Mouse (Mus musculus) spleen, adult 2 months (tissue): Measurements from ENCODE around the gene Isyna1. TPM values are rescaled to one million over a fixed set of nuclear protein-coding genes. Genes with fewer than 3 reads are reported as not detected.

Experiments used
- DNase-seq, 2 experiments: peaks; one replicate each; pipeline versions ENCODE4 v3.0.0 to v3.0.0-alpha.2; 2012 to 2021; ENCODE audit warnings: low spot score in 2 of 2, low read depth in 1 of 2
- H3K27ac ChIP-seq: fragments of 200-500 bp; 2 replicates; pipeline ENCODE4 v1.5.1; 2012; ENCODE audit warnings: low read length, inconsistent platforms; ENCODE audit not compliant: insufficient read depth
- H3K27me3 ChIP-seq: fragments of 200-500 bp; 2 replicates; pipeline ENCODE4 v1.6.1; 2012; ENCODE audit warnings: mild to moderate bottlenecking, moderate library complexity, low read length, inconsistent platforms; ENCODE audit not compliant: control insufficient read depth, insufficient read depth
- H3K36me3 ChIP-seq: fragments of 200-500 bp; 2 replicates; pipeline ENCODE4 v1.6.1; 2012; ENCODE audit warnings: mild to moderate bottlenecking, low read length, inconsistent platforms; ENCODE audit not compliant: control insufficient read depth, insufficient read depth
- H3K4me1 ChIP-seq: fragments of 200-500 bp; 2 replicates; pipeline ENCODE4 v1.6.1; 2011; ENCODE audit warnings: inconsistent platforms; ENCODE audit not compliant: control insufficient read depth, insufficient read depth, insufficient read length
- H3K4me3 ChIP-seq: fragments of 200-500 bp; 2 replicates; pipeline ENCODE4 v1.5.1; 2011; ENCODE audit warnings: mild to moderate bottlenecking, inconsistent platforms; ENCODE audit not compliant: insufficient read depth, insufficient read length; ENCODE audit errors: extremely low read depth
- CTCF ChIP-seq: fragments of 200-500 bp; IDR thresholded peaks from 2 replicates; pipeline ENCODE4 v1.5.1; 2011; ENCODE audit warnings: mild to moderate bottlenecking, inconsistent platforms; ENCODE audit not compliant: insufficient read depth, insufficient read length, insufficient replicate concordance; ENCODE audit errors: extremely low read depth
- POLR2A ChIP-seq: fragments of 200-500 bp; IDR thresholded peaks from 2 replicates; pipeline ENCODE4 v1.6.1; 2011; ENCODE audit warnings: low read depth, low read length, inconsistent platforms
- WGBS: fragments of 180-500 bp; shearing (Covaris S2); methylation state at CpG from one replicate; pipeline ENCODE4 v1.1.7; 2018; 5-methylcytosine and 5-hydroxymethylcytosine counted together
- polyA plus RNA-seq: library from polyadenylated mRNA; depleted of rRNA; stranded (reverse); fragments of >200 nt; gene quantifications from 2 replicates; pipeline ENCODE4 v1.2.3, GENCODE M21; 2012

The Isyna1 gene
- polyA plus RNA-seq, 1 experiment: 136 TPM

GRCm38 (mm10) chr8:70562802-70563201 lies 31.4 kb upstream of the Isyna1 start:
- 82% methylated on average over 3 of the region's 3 CpGs for WGBS
- TF ChIP-seq POLR2A (no peak), CTCF (no peak)
- H3K4me3 ChIP-seq: no peak overlapping the region
- H3K27ac ChIP-seq: 0 out of 2 replicates have a peak overlapping the region, but pooled peaks have one; percentile 19
- H3K27me3 ChIP-seq: no peaks in the 10 kb centered on the region
- peaks cover 29% of the 10 kb centered on the region for H3K4me1 ChIP-seq
- no peaks in the 10 kb centered on the region for H3K36me3 ChIP-seq
- DNase-seq: no peak

DNA sequence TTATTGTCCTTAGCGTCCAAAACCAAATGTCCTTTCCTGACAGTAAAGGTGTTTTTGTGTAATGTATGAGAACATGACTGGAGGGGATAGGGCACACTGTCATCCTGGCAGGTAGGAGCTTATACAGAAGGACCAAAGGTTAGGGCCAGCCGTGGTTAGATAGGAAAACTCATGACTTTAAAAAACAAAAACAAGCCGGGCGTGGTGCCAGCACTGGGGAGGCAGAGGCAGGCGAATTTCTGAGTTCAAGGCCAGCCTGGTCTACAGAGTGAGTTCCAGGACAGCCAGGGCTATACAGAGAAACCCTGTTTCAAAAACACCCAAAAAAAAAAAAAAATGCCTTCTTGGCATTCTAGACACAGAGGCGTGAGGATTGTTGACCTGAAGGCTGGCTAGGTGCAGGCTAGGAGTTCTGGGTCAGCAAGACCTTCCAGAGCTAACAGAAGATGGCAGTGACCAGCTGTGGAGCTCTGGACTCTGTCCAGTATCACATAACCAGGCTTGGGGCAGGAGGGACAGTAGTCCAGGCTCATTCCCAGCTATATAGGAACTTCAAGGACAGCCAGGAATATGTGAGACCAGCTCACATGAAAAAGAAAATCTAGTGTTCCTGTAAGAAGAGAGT lies 30.3 kb upstream of the Isyna1 start:
- Histone ChIP-seq H3K4me1 (peaks cover 26% of the 10 kb centered on the region), H3K27ac (no peak overlapping the region), H3K27me3 (no peaks in the 10 kb centered on the region), H3K36me3 (no peaks in the 10 kb centered on the region), H3K4me3 (no peak overlapping the region)
- DNase-seq: no peak
- TF ChIP-seq POLR2A: no peak
- no peak for TF ChIP-seq CTCF
- 88% methylated on average over 6 of the region's 6 CpGs for WGBS

DNA sequence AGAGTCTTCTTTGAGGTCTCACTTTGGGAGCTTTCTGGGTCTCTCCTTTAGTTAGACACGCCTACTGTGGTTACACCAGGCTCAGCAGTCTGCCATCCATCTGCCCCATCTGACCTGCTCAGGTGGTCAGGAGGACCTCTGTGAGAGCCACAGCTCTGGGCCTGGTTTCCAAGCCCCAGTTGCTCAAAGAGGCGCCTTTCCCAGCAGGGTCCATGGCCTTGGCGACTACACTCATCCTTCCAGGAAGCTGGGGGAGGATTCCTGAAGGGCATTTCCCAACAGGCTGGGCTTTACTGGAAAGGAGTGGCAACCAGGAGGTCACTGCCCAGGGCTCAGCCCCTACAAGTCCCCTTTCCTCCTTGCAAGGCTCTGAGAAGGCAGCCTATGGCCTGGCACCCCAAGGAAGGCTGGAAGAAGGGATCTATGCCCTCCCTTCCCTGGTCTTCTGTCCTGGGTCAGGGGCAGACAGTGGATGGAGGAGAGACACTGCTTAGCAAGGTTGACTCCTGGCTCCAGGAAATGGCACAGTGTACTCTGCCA lies 29.4 kb upstream of the Isyna1 start:
- Histone ChIP-seq H3K4me3 (no peak overlapping the region), H3K27ac (0 out of 2 replicates have a peak overlapping the region, but pooled peaks have one; percentile 47), H3K27me3 (no peaks in the 10 kb centered on the region), H3K36me3 (no peaks in the 10 kb centered on the region), H3K4me1 (peaks cover 26% of the 10 kb centered on the region)
- TF ChIP-seq CTCF (no peak), POLR2A (no peak)
- WGBS: 74% methylated on average over 3 of the region's 3 CpGs
- DNase-seq: no peak

GRCm38 (mm10) chr8:70565561-70565960 lies 28.6 kb upstream of the Isyna1 start:
- peaks cover 19% of the 10 kb centered on the region for H3K4me1 ChIP-seq
- no peak overlapping the region for H3K4me3 ChIP-seq
- no peak overlapping the region; the same call in 1 of the 2 replicates for H3K27ac ChIP-seq
- DNase-seq: no peak
- 9% methylated on average over 3 of the region's 3 CpGs for WGBS
- H3K27me3 ChIP-seq: no peaks in the 10 kb centered on the region
- TF ChIP-seq POLR2A (no peak), CTCF (no peak)
- H3K36me3 ChIP-seq: no peaks in the 10 kb centered on the region

GRCm38 (mm10) chr8:70570360-70570759 lies 23.8 kb upstream of the Isyna1 start:
- TF ChIP-seq CTCF: no peak
- no peak for TF ChIP-seq POLR2A
- Histone ChIP-seq H3K36me3 (no peaks in the 10 kb centered on the region), H3K4me1 (peaks cover 3% of the 10 kb centered on the region), H3K27ac (no peak overlapping the region), H3K27me3 (no peaks in the 10 kb centered on the region), H3K4me3 (no peak overlapping the region)
- DNase-seq: no peak

DNA sequence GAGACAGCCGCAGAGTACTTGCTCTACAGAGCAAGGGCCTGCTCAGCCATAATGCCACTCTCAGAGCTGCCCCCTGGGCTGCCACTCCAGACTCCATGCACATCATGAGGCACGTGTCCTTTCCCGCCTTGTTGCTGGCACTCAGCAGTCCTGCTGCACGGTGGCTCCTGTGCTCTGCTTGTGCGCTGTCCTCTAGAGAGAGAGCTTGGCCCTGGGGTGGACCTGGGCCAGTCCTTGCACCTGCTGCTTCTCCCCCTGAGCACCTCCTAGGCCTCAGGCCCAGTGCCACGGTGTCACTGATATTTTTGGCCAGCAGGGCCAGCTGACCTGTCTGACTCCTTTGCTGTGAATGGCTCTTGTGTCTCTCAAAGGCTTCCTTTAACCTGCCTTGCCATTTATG lies 23.2 kb upstream of the Isyna1 start:
- H3K4me3 ChIP-seq: no peak overlapping the region
- WGBS: 91% methylated on average over 6 of the region's 6 CpGs
- TF ChIP-seq CTCF: no peak
- TF ChIP-seq POLR2A: no peak

DNA sequence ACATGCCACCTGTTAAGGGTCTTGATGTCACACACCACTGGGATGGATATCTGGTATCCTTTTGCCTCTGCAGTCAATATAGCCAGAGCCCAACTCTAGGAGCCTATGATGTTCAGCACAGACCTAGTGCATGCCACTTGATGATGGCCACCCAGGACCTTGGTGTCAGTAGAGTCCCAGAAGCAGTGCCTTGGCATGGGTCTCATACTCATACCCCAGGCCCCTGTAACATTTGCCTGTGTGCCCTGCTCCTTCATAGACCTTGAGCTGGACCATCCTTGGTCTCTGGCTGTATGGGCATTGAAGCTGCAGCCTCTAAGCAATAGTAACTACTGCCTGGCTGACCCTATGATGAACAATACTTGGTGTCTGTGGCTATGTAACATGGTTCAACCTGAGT lies 19.9 kb upstream of the Isyna1 start:
- no peak overlapping the region for H3K27ac ChIP-seq
- H3K36me3 ChIP-seq: peaks cover 7% of the 10 kb centered on the region
- TF ChIP-seq POLR2A: no peak
- TF ChIP-seq CTCF: no peak
- DNase-seq: no peak
- H3K4me3 ChIP-seq: no peak overlapping the region
- H3K27me3 ChIP-seq: no peaks in the 10 kb centered on the region
- no peaks in the 10 kb centered on the region for H3K4me1 ChIP-seq

More for the DNA sequence above, 23.2 kb upstream of the Isyna1 start:
- no peaks in the 10 kb centered on the region for H3K27me3 ChIP-seq
- no peaks in the 10 kb centered on the region for H3K4me1 ChIP-seq
- no peak for DNase-seq
- H3K36me3 ChIP-seq: no peaks in the 10 kb centered on the region
- no peak overlapping the region for H3K27ac ChIP-seq
